Mouse (Mus musculus) MEL (cell line): ENCODE measurements at regions not wholly inside any gene's neighbourhood (a gene's known extent, or its start where the extent isn't known, plus 50 kb on each side); places are given as distances from the start of the nearest gene placed in this dataset.

Experiments
- DNase-seq: peaks from one replicate; pipeline ENCODE4 v3.0.0; 2011; ENCODE audit warnings: low read depth, low spot score
- H3K27ac ChIP-seq: 2 replicates; pipeline ENCODE4 v1.5.1; 2012; ENCODE audit warnings: low read depth, mild to moderate bottlenecking, control low read depth, low read length, moderate library complexity; ENCODE audit not compliant: control insufficient read depth
- H3K27me3 ChIP-seq, 2 experiments: fragments of 150-350 bp in 1 of 2; sonication (generic) in 1 of 2; 2 replicates each; pipeline ENCODE4 v1.6.1; 2012; ENCODE audit warnings: low read length in 2 of 2, mild to moderate bottlenecking in 2 of 2, improper control_type of control experiment in 1 of 2, moderate library complexity in 1 of 2; ENCODE audit not compliant: insufficient read depth in 2 of 2, control insufficient read depth in 1 of 2
- H3K36me3 ChIP-seq, 2 experiments: 2 replicates each; pipeline ENCODE4 v1.6.1; 2012 to 2014; ENCODE audit warnings: low read length in 2 of 2, improper control_type of control experiment in 1 of 2, inconsistent platforms in 1 of 2, mild to moderate bottlenecking in 1 of 2; ENCODE audit not compliant: insufficient read depth in 2 of 2, control insufficient read depth in 1 of 2
- H3K4me1 ChIP-seq, 2 experiments: fragments of 150-350 bp in 1 of 2; sonication (generic) in 1 of 2; 2 replicates each; pipeline ENCODE4 v1.6.1; 2012; ENCODE audit warnings: low read length in 2 of 2, improper control_type of control experiment in 1 of 2, mild to moderate bottlenecking in 1 of 2; ENCODE audit not compliant: insufficient read depth in 2 of 2, control insufficient read depth in 1 of 2
- H3K4me3 ChIP-seq, 2 experiments: fragments of 150-350 bp in 1 of 2; sonication (generic) in 1 of 2; 2 replicates each; pipeline ENCODE4 v1.5.1; 2012; ENCODE audit warnings: low read depth in 2 of 2, low read length in 2 of 2, mild to moderate bottlenecking in 2 of 2, moderate library complexity in 2 of 2, control low read depth in 1 of 2, improper control_type of control experiment in 1 of 2; ENCODE audit not compliant: control insufficient read depth in 1 of 2, insufficient read depth in 1 of 2
- H3K79me2 ChIP-seq: 2 replicates; pipeline ENCODE4 v1.6.1; 2012; ENCODE audit warnings: mild to moderate bottlenecking, low read length, moderate library complexity; ENCODE audit not compliant: control insufficient read depth, poor library complexity, insufficient read depth
- H3K9ac ChIP-seq: 2 replicates; pipeline ENCODE4 v1.6.1; 2012; ENCODE audit warnings: low read depth, mild to moderate bottlenecking, control low read depth, low read length, moderate library complexity; ENCODE audit not compliant: control insufficient read depth, poor library complexity, severe bottlenecking
- H3K9me3 ChIP-seq: fragments of 150-350 bp; sonication (generic); replicated peaks from 2 replicates; pipeline ENCODE4 v1.6.1; 2012; ENCODE audit warnings: mild to moderate bottlenecking, low read length, improper control_type of control experiment, moderate library complexity; ENCODE audit not compliant: insufficient read depth
- CHD1 ChIP-seq: IDR thresholded peaks from 2 replicates; pipeline ENCODE4 v1.6.1; 2012; ENCODE audit warnings: low read depth, mild to moderate bottlenecking, inconsistent platforms, low read length, improper control_type of control experiment
- E2F4 ChIP-seq: IDR thresholded peaks from 2 replicates; pipeline ENCODE4 v1.6.1; 2011; ENCODE audit warnings: low read depth, low read length, improper control_type of control experiment, borderline replicate concordance
- EP300 ChIP-seq, 2 experiments: IDR thresholded peaks; 2 replicates each; pipeline ENCODE4 v1.6.1; 2011; ENCODE audit warnings: improper control_type of control experiment in 2 of 2, low read length in 2 of 2, low read depth in 1 of 2, mild to moderate bottlenecking in 1 of 2
- ETS1 ChIP-seq: IDR thresholded peaks from 2 replicates; pipeline ENCODE4 v1.6.1; 2012; ENCODE audit warnings: low read depth, mild to moderate bottlenecking, inconsistent platforms, low read length, improper control_type of control experiment, moderate library complexity
- GATA1 ChIP-seq: IDR thresholded peaks from 2 replicates; pipeline ENCODE4 v1.6.1; 2011; ENCODE audit warnings: low read depth, low read length, improper control_type of control experiment
- HCFC1 ChIP-seq: IDR thresholded peaks from 2 replicates; pipeline ENCODE4 v1.6.1; 2012; ENCODE audit warnings: low read depth, mild to moderate bottlenecking, inconsistent platforms, low read length, improper control_type of control experiment, moderate library complexity
- KAT2A ChIP-seq: conservative IDR thresholded peaks from 2 replicates; pipeline ENCODE4 v1.6.1; 2012; ENCODE audit warnings: low read depth, low read length, improper control_type of control experiment, inconsistent platforms
- MAZ ChIP-seq: IDR thresholded peaks from 2 replicates; pipeline ENCODE4 v1.6.1; 2012; ENCODE audit warnings: low read depth, mild to moderate bottlenecking, inconsistent platforms, low read length, improper control_type of control experiment
- MXI1 ChIP-seq: IDR thresholded peaks from 2 replicates; pipeline ENCODE4 v1.6.1; 2011; ENCODE audit warnings: mild to moderate bottlenecking, low read depth, low read length, improper control_type of control experiment
- POLR2A ChIP-seq, 2 experiments: IDR thresholded peaks; 2 replicates each; pipeline ENCODE4 v1.6.1; 2011 to 2012; ENCODE audit warnings: low read length in 2 of 2, mild to moderate bottlenecking in 2 of 2, control low read depth in 1 of 2, improper control_type of control experiment in 1 of 2, low read depth in 1 of 2, moderate library complexity in 1 of 2; ENCODE audit not compliant: control insufficient read depth in 1 of 2, insufficient read depth in 1 of 2, poor library complexity in 1 of 2
- POLR2AphosphoS5 ChIP-seq: IDR thresholded peaks from 2 replicates; pipeline ENCODE4 v1.6.1; 2012; ENCODE audit warnings: low read depth, borderline replicate concordance, mild to moderate bottlenecking, inconsistent platforms, low read length, moderate library complexity, mixed read lengths
- RAD21 ChIP-seq: IDR thresholded peaks from 2 replicates; pipeline ENCODE4 v1.6.1; 2011; ENCODE audit warnings: mild to moderate bottlenecking, low read depth, low read length, improper control_type of control experiment
- RCOR1 ChIP-seq: IDR thresholded peaks from 2 replicates; pipeline ENCODE4 v1.6.1; 2012; ENCODE audit warnings: low read depth, mild to moderate bottlenecking, inconsistent platforms, low read length, improper control_type of control experiment
- TCF12 ChIP-seq: IDR thresholded peaks from 2 replicates; pipeline ENCODE4 v1.6.1; 2014; ENCODE audit warnings: low read depth, mild to moderate bottlenecking, inconsistent platforms, low read length, improper control_type of control experiment, moderate library complexity
- UBTF ChIP-seq: IDR thresholded peaks from 2 replicates; pipeline ENCODE4 v1.6.1; 2012; ENCODE audit warnings: low read depth, mild to moderate bottlenecking, inconsistent platforms, low read length, improper control_type of control experiment, moderate library complexity, borderline replicate concordance; ENCODE audit not compliant: insufficient read depth
- USF2 ChIP-seq, 2 experiments: IDR thresholded peaks; 2 replicates each; pipeline ENCODE4 v1.6.1; 2011 to 2012; ENCODE audit warnings: improper control_type of control experiment in 2 of 2, low read length in 2 of 2, borderline replicate concordance in 1 of 2, inconsistent platforms in 1 of 2, low read depth in 1 of 2, mild to moderate bottlenecking in 1 of 2; ENCODE audit not compliant: insufficient read depth in 1 of 2
- ZKSCAN1 ChIP-seq: IDR thresholded peaks from 2 replicates; pipeline ENCODE4 v1.6.1; 2012; ENCODE audit warnings: low read depth, mild to moderate bottlenecking, inconsistent platforms, low read length, improper control_type of control experiment, moderate library complexity
- ZMIZ1 ChIP-seq: IDR thresholded peaks from 2 replicates; pipeline ENCODE4 v1.6.1; 2012; ENCODE audit warnings: low read depth, mild to moderate bottlenecking, inconsistent platforms, low read length, improper control_type of control experiment, moderate library complexity
- ZNF384 ChIP-seq: IDR thresholded peaks from 2 replicates; pipeline ENCODE4 v1.6.1; 2012; ENCODE audit warnings: low read depth, mild to moderate bottlenecking, inconsistent platforms, low read length, improper control_type of control experiment

- Histone ChIP-seq H3K4me1 (peaks cover 15% of the 10 kb centered on the region in 2 experiments), H3K79me2 (no peaks in the 10 kb centered on the region), H3K27me3 (no peaks in the 10 kb centered on the region), H3K9ac (no peak overlapping the region), H3K4me3 (peak overlapping the region in 1 of 2 experiments; percentile 53; a peak in 1 of 4 replicates), H3K36me3 (peaks cover 0 to 23% of the 10 kb centered on the region in 2 experiments; a peak in 2 of 4 replicates), H3K27ac (peak overlapping the region; percentile 2; the same call in 1 of the 2 replicates), H3K9me3 (no peaks in the 10 kb centered on the region)
- TF ChIP-seq EP300 (IDR thresholded peaks at IDR 0.05; ENCODE audit: low read depth in 1 of 2, low read length in 2 of 2) (peak; percentile 75 to 77; a peak in 3 of 4 replicates), GATA1 (peak; percentile 74), TCF12 (peak; percentile 82), RCOR1 (peak; percentile 77; the same call in 1 of the 2 replicates), ZKSCAN1 (no peak), UBTF (no peak), POLR2AphosphoS5 (no peak), USF2 (IDR thresholded peaks at IDR 0.05; ENCODE audit: borderline replicate concordance in 1 of 2, insufficient read depth in 1 of 2, low read depth in 1 of 2, low read length in 2 of 2) (no peak), MXI1 (0 out of 2 replicates have a peak, but pooled peaks have one; percentile 13), ETS1 (peak; percentile 46; the same call in 1 of the 2 replicates)
- DNase-seq = peak; percentile 64
Observed at GRCm38 (mm10) chr2:133474174-133474573, 77.8 kb upstream of the Bmp2 start.

DNA sequence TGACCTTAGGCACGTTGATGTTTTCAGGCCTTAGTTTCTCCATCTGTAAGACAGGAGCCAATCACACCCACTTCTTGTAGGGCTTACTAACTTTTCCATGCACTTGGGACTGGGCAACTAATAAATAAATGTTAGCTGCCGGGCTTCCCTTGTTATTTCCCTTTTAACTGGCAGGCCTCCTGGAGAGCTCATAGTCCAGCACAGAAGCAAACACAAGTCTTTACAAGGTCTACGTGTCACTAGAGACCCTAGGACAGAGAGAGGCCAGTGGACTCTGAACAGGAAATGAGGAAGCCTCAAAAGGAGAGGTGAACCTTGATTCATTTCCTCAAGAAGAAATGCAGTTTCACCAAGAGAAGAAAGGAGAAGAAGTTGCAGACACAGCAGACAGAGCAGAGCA is 71.1 kb upstream of the Bmp2 start:
- Histone ChIP-seq H3K9ac (no peak overlapping the region), H3K27ac (no peak overlapping the region), H3K36me3 (peaks cover 0 to 5% of the 10 kb centered on the region in 2 experiments; a peak in 2 of 4 replicates)

DNA sequence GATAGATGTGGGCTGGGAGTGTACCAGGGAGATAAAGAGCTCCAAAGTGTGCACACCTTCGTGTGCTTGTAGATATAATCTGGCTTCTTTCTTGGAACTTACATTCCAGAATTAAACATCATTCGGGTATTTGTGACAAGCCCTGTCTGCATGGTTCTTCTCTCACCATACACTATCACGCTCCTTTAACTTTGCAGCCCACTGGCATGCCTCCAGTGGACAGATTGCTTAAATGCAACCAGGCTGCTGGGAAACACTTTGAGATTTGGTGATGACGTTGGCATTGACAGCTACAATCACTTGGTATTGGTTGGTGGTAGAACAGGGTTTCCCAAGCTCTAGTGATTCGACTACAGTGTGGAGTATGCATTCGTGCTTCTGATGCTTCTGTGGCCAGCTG is 70.7 kb upstream of the Bmp2 start:
- Histone ChIP-seq H3K4me1 (peaks cover 0 to 7% of the 10 kb centered on the region in 2 experiments; a peak in 2 of 4 replicates), H3K36me3 (peaks cover 0 to 5% of the 10 kb centered on the region in 2 experiments; a peak in 2 of 4 replicates), H3K9me3 (no peaks in the 10 kb centered on the region), H3K4me3 (no peak overlapping the region), H3K27ac (no peak overlapping the region), H3K9ac (no peak overlapping the region), H3K27me3 (no peaks in the 10 kb centered on the region), H3K79me2 (no peaks in the 10 kb centered on the region)
- DNase-seq = no peak
- TF ChIP-seq E2F4 (no peak), MXI1 (no peak), POLR2A (IDR thresholded peaks at IDR 0.05; ENCODE audit: control insufficient read depth in 1 of 2, insufficient read depth in 1 of 2, low read depth in 1 of 2, low read length in 2 of 2, poor library complexity in 1 of 2) (no peak), ZMIZ1 (no peak), HCFC1 (no peak)

More for the DNA sequence above, 71.1 kb upstream of the Bmp2 start:
- H3K79me2 ChIP-seq = no peaks in the 10 kb centered on the region
- no peak overlapping the region for H3K4me3 ChIP-seq
- TF ChIP-seq MAZ (no peak), MXI1 (no peak), ZMIZ1 (no peak), KAT2A (no peak), CHD1 (no peak), RAD21 (no peak), ZNF384 (no peak)
- no peaks in the 10 kb centered on the region for H3K27me3 ChIP-seq
- DNase-seq = no peak
- H3K4me1 ChIP-seq = peaks cover 0 to 7% of the 10 kb centered on the region in 2 experiments; a peak in 2 of 4 replicates
- no peaks in the 10 kb centered on the region for H3K9me3 ChIP-seq
